Mouse (Mus musculus): ENCODE data around the gene Lhx1. TPM values are rescaled to one million over a fixed set of nuclear protein-coding genes. Genes with fewer than 3 reads are reported as not detected.

Gene Lhx1
- total RNA-seq, 2 experiments from 2014 or later: 0.09 TPM; not detected in 1

- intact Hi-C loops (cut with DNase I): loop anchor here (2.0 kb wide), 1 partner anchor 662 kb away; no protein-coding TSS in a partner anchor
- no peak overlapping the region for H3K4me3 ChIP-seq
- no peak for DNase-seq (ENCODE audit: extremely low spot score in 1 of 2, low spot score in 2 of 2)
- no peak for TF ChIP-seq CTCF (IDR thresholded peaks at IDR 0.05)
- H3K27ac ChIP-seq: no peak overlapping the region
Observed at GRCm38 (mm10) chr11:84516501-84517240, 8.7 kb downstream of the Lhx1 start.

- no peak for TF ChIP-seq CTCF (IDR thresholded peaks at IDR 0.05)
- Histone ChIP-seq H3K27ac (peak within 1 kb of the TSS; percentile 69), H3K4me3 (peak within 1 kb of the TSS; percentile 84)
- intact Hi-C loops (cut with DNase I): loop anchor here (5.0 kb wide), 1 partner anchor 279 kb away; no protein-coding TSS in a partner anchor
- DNase-seq (ENCODE audit: extremely low spot score in 1 of 2, low spot score in 2 of 2): peak; percentile 95 to 96
Observed at GRCm38 (mm10) chr11:84513171-84514116, 11.9 kb downstream of the Lhx1 start, which contains the start of gene Aatf. Gene Aatf (minus strand): TSS chr11:84513522.

GRCm38 (mm10) chr11:84512031-84512430 is 13.3 kb downstream of the Lhx1 start:
- no peak for DNase-seq (ENCODE audit: extremely low spot score in 1 of 2, low spot score in 2 of 2)
- Histone ChIP-seq H3K27ac (no peak overlapping the region), H3K4me3 (no peak overlapping the region)
- intact Hi-C loops (cut with DNase I): loop anchor here (5.0 kb wide), 1 partner anchor 280 kb away; no protein-coding TSS in a partner anchor
- no peak for TF ChIP-seq CTCF (IDR thresholded peaks at IDR 0.05)

GRCm38 (mm10) chr11:84504296-84504695 is 21.0 kb downstream of the Lhx1 start:
- peak; percentile 20 for TF ChIP-seq CTCF (IDR thresholded peaks at IDR 0.05)
- intact Hi-C loops (cut with DNase I): no loop called here
- Histone ChIP-seq H3K27ac (no peak overlapping the region), H3K4me3 (no peak overlapping the region)
- no peak for DNase-seq (ENCODE audit: extremely low spot score in 1 of 2, low spot score in 2 of 2)

GRCm38 (mm10) chr11:84497944-84498343 is 27.4 kb downstream of the Lhx1 start:
- no peak for DNase-seq (ENCODE audit: extremely low spot score in 1 of 2, low spot score in 2 of 2)
- peak; percentile 47 for TF ChIP-seq CTCF (IDR thresholded peaks at IDR 0.05)
- intact Hi-C loops (cut with DNase I): loop anchor here (5.0 to 10.0 kb wide), 2 partner anchors 223 to 294 kb away; no protein-coding TSS in a partner anchor
- H3K27ac ChIP-seq: no peak overlapping the region
- H3K4me3 ChIP-seq: no peak overlapping the region

- TF ChIP-seq CTCF (IDR thresholded peaks at IDR 0.05): no peak
- intact Hi-C loops (cut with DNase I): loop anchor here (5.0 to 10.0 kb wide), 2 partner anchors 222 to 295 kb away; no protein-coding TSS in a partner anchor
- no peak for DNase-seq (ENCODE audit: extremely low spot score in 1 of 2, low spot score in 2 of 2)
- H3K4me3 ChIP-seq: no peak overlapping the region
- H3K27ac ChIP-seq: no peak overlapping the region
Observed at GRCm38 (mm10) chr11:84496901-84497300, 28.4 kb downstream of the Lhx1 start.

GRCm38 (mm10) chr11:84495774-84496173 is 29.6 kb downstream of the Lhx1 start:
- intact Hi-C loops (cut with DNase I): loop anchor here (5.0 to 10.0 kb wide), 2 partner anchors 221 to 297 kb away; no protein-coding TSS in a partner anchor
- Histone ChIP-seq H3K27ac (no peak overlapping the region), H3K4me3 (no peak overlapping the region)
- TF ChIP-seq CTCF (IDR thresholded peaks at IDR 0.05): no peak
- no peak for DNase-seq (ENCODE audit: extremely low spot score in 1 of 2, low spot score in 2 of 2)

- H3K27ac ChIP-seq: no peak overlapping the region
- TF ChIP-seq CTCF (IDR thresholded peaks at IDR 0.05): no peak
- DNase-seq (ENCODE audit: extremely low spot score in 1 of 2, low spot score in 2 of 2): no peak
- H3K4me3 ChIP-seq: no peak overlapping the region
- intact Hi-C loops (cut with DNase I): no loop called here
Observed at GRCm38 (mm10) chr11:84481661-84482060, 43.7 kb downstream of the Lhx1 start.

GRCm38 (mm10) chr11:84480451-84480850 is 44.9 kb downstream of the Lhx1 start:
- DNase-seq (ENCODE audit: extremely low spot score in 1 of 2, low spot score in 2 of 2): no peak
- TF ChIP-seq CTCF (IDR thresholded peaks at IDR 0.05): no peak
- H3K27ac ChIP-seq: no peak overlapping the region
- no peak overlapping the region for H3K4me3 ChIP-seq
- intact Hi-C loops (cut with DNase I): no loop called here

- Histone ChIP-seq H3K27ac (no peak overlapping the region), H3K4me3 (no peak overlapping the region)
- no peak for TF ChIP-seq CTCF (IDR thresholded peaks at IDR 0.05)
- intact Hi-C loops (cut with DNase I): no loop called here
- DNase-seq (ENCODE audit: extremely low spot score in 1 of 2, low spot score in 2 of 2): no peak
Observed at GRCm38 (mm10) chr11:84476641-84477040, 48.7 kb downstream of the Lhx1 start.

- no peak for TF ChIP-seq CTCF (IDR thresholded peaks at IDR 0.05)
- intact Hi-C loops (cut with DNase I): no loop called here
- Histone ChIP-seq H3K4me3 (no peak overlapping the region), H3K27ac (no peak overlapping the region)
- no peak for DNase-seq (ENCODE audit: extremely low spot score in 1 of 2, low spot score in 2 of 2)
Observed at GRCm38 (mm10) chr11:84475991-84476390, 49.3 kb downstream of the Lhx1 start.
